Mouse (Mus musculus): ENCODE measurements around the gene Mrgpra2b.
"Not testable (repeated sequence)": the region's sequence is repeated elsewhere in the genome, so short reads cannot be mapped to it uniquely, and the experiment has no call there.

DNA sequence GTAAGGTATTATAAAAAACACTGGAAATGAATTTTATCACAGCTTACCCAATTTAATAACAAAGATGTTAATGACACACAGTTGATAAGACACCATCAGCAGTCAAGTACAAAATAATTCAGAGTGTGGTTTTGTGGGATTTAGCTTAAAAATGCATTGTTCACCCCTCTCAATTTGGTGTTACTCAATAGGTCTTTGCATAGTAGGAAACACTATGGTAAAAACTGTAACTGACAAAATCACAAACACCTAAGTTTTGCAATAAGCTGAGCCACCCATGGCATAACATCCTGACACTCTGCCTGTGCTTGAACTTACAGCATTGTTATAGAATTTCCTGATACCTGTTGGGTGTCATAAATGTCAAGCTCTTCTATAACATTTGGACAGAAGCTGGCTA lies 37.4 kb downstream of the Mrgpra2b start:
- not testable (repeated sequence) for TF ChIP-seq CTCF, EP300 (IDR thresholded peaks at IDR 0.05)

Data from lung, postnatal 0 days (tissue).